Mouse (Mus musculus) hindbrain, embryonic 15.5 days (tissue): ENCODE measurements around the gene Scg5. TPM values are rescaled to one million over a fixed set of nuclear protein-coding genes. Genes with fewer than 3 reads are reported as not detected.

Experiments used
- ATAC-seq: fragments of 200-750 bp; cut with Nextera tagmentation; 2 replicates; pipeline ENCODE4 v1.8.0; 2017; ENCODE audit warnings: low read depth, moderate number of reproducible peaks, moderate TSS enrichment; ENCODE audit not compliant: low FRiP score
- H3K27ac ChIP-seq: fragments of 300-500 bp; sonication (generic); replicated peaks from 2 replicates; pipeline ENCODE4 v1.5.1; 2015; ENCODE audit warnings: mild to moderate bottlenecking, inconsistent platforms
- H3K27me3 ChIP-seq: fragments of 300-500 bp; sonication (generic); 2 replicates; pipeline ENCODE4 v1.6.1; 2015; ENCODE audit warnings: control low read depth, inconsistent platforms
- H3K36me3 ChIP-seq: fragments of 300-500 bp; sonication (generic); 2 replicates; pipeline ENCODE4 v1.6.1; 2015; ENCODE audit warnings: control low read depth, inconsistent platforms
- H3K4me1 ChIP-seq: fragments of 300-500 bp; sonication (generic); replicated peaks from 2 replicates; pipeline ENCODE4 v1.6.1; 2015; ENCODE audit warnings: control low read depth, inconsistent platforms
- H3K4me2 ChIP-seq: fragments of 300-500 bp; sonication (generic); 2 replicates; pipeline ENCODE4 v1.6.1; 2015; ENCODE audit warnings: moderate library complexity, mild to moderate bottlenecking, inconsistent platforms
- H3K4me3 ChIP-seq: fragments of 300-500 bp; sonication (generic); 2 replicates; pipeline ENCODE4 v1.5.1; 2015; ENCODE audit warnings: mild to moderate bottlenecking, inconsistent platforms
- H3K9ac ChIP-seq: fragments of 300-500 bp; sonication (generic); 2 replicates; pipeline ENCODE4 v1.6.1; 2015; ENCODE audit warnings: inconsistent platforms
- H3K9me3 ChIP-seq: fragments of 300-500 bp; sonication (generic); 2 replicates; pipeline ENCODE4 v1.6.1; 2016; ENCODE audit warnings: control low read depth, inconsistent platforms
- WGBS: fragments of 180-500 bp; shearing (Covaris S2); methylation state at CpG from one replicate; pipeline ENCODE4 v1.1.7; 2015; 5-methylcytosine and 5-hydroxymethylcytosine counted together
- polyA plus RNA-seq: library from polyadenylated mRNA; unstranded; fragments of >200 nt; fragmentation: Nextera tagmentation; extraction: Ambion mirVana; gene quantifications from 2 replicates; pipeline ENCODE4 v1.2.1, GENCODE M21; 2015

Gene Scg5
- polyA plus RNA-seq, 1 experiment from 2014 or later, result 225 TPM

- H3K4me3 ChIP-seq, result peak overlapping the region; percentile 60
- peak; percentile 93 for ATAC-seq
- no peaks in the 10 kb centered on the region for H3K27me3 ChIP-seq
- no peaks in the 10 kb centered on the region for H3K36me3 ChIP-seq
- peak overlapping the region; percentile 98 for H3K27ac ChIP-seq
- H3K9ac ChIP-seq, result peak overlapping the region; percentile 70
- no peaks in the 10 kb centered on the region for H3K9me3 ChIP-seq
- H3K4me1 ChIP-seq, result peaks cover 40% of the 10 kb centered on the region
- peak overlapping the region; percentile 69 for H3K4me2 ChIP-seq
- 7% methylated on average over 17 of the region's 17 CpGs for WGBS
Measured at GRCm38 (mm10) chr2:113828086-113828942, 607 bp downstream of the Scg5 start.

GRCm38 (mm10) chr2:113823909-113824308, 5.0 kb downstream of the Scg5 start:
- 2% methylated on average over 2 of the region's 2 CpGs for whole genome bisulfite sequencing
- Histone ChIP-seq H3K4me3 (no peak overlapping the region), H3K4me1 (peaks cover 40% of the 10 kb centered on the region), H3K9ac (no peak overlapping the region), H3K27ac (no peak overlapping the region), H3K27me3 (no peaks in the 10 kb centered on the region), H3K4me2 (no peak overlapping the region), H3K9me3 (no peaks in the 10 kb centered on the region), H3K36me3 (peaks cover 14% of the 10 kb centered on the region)
- ATAC-seq, result no peak

GRCm38 (mm10) chr2:113822367-113822766, 6.6 kb downstream of the Scg5 start:
- Histone ChIP-seq H3K27ac (no peak overlapping the region), H3K36me3 (peaks cover 16% of the 10 kb centered on the region)
- WGBS, result 91% methylated on average over 8 of the region's 8 CpGs

GRCm38 (mm10) chr2:113821176-113821734, 7.7 kb downstream of the Scg5 start:
- no peaks in the 10 kb centered on the region for H3K27me3 ChIP-seq
- H3K9me3 ChIP-seq, result no peaks in the 10 kb centered on the region
- H3K9ac ChIP-seq, result no peak overlapping the region
- no peak for ATAC-seq
- H3K4me1 ChIP-seq, result peaks cover 25% of the 10 kb centered on the region
- no peak overlapping the region for H3K4me3 ChIP-seq
- 90% methylated on average over 12 of the region's 12 CpGs for WGBS
- no peak overlapping the region for H3K27ac ChIP-seq
- H3K36me3 ChIP-seq, result peaks cover 23% of the 10 kb centered on the region
- no peak overlapping the region for H3K4me2 ChIP-seq

More at GRCm38 (mm10) chr2:113822367-113822766, 6.6 kb downstream of the Scg5 start:
- Histone ChIP-seq H3K4me2 (no peak overlapping the region), H3K4me1 (peaks cover 36% of the 10 kb centered on the region), H3K27me3 (no peaks in the 10 kb centered on the region), H3K9ac (no peak overlapping the region), H3K9me3 (no peaks in the 10 kb centered on the region), H3K4me3 (no peak overlapping the region)
- ATAC-seq, result no peak

GRCm38 (mm10) chr2:113820117-113820516, 8.8 kb downstream of the Scg5 start:
- H3K9ac ChIP-seq, result no peak overlapping the region
- H3K4me1 ChIP-seq, result peaks cover 14% of the 10 kb centered on the region
- H3K27ac ChIP-seq, result no peak overlapping the region
- no peak for ATAC-seq
- no peaks in the 10 kb centered on the region for H3K27me3 ChIP-seq
- no peak overlapping the region for H3K4me2 ChIP-seq
- peaks cover 23% of the 10 kb centered on the region for H3K36me3 ChIP-seq
- 94% methylated on average over 15 of the region's 15 CpGs for WGBS
- no peak overlapping the region for H3K4me3 ChIP-seq
- H3K9me3 ChIP-seq, result no peaks in the 10 kb centered on the region

GRCm38 (mm10) chr2:113817681-113818606, 11.0 kb downstream of the Scg5 start:
- peaks cover 23% of the 10 kb centered on the region for H3K36me3 ChIP-seq
- 65% methylated on average over 14 of the region's 14 CpGs for WGBS
- H3K27me3 ChIP-seq, result no peaks in the 10 kb centered on the region
- H3K9me3 ChIP-seq, result no peaks in the 10 kb centered on the region
- H3K4me3 ChIP-seq, result no peak overlapping the region
- ATAC-seq, result peak; percentile 68
- H3K4me2 ChIP-seq, result no peak overlapping the region
- peaks cover 5% of the 10 kb centered on the region; the same call in 1 of the 2 replicates for H3K4me1 ChIP-seq
- H3K27ac ChIP-seq, result 0 out of 2 replicates have a peak overlapping the region, but pooled peaks have one; percentile 37
- no peak overlapping the region for H3K9ac ChIP-seq

- Histone ChIP-seq H3K36me3 (peaks cover 3% of the 10 kb centered on the region; the same call in 1 of the 2 replicates), H3K4me1 (no peaks in the 10 kb centered on the region), H3K27me3 (no peaks in the 10 kb centered on the region), H3K4me2 (no peak overlapping the region), H3K4me3 (no peak overlapping the region), H3K27ac (no peak overlapping the region), H3K9ac (no peak overlapping the region), H3K9me3 (no peaks in the 10 kb centered on the region)
- no peak for ATAC-seq
- 28% methylated on average over 9 of the region's 9 CpGs for WGBS
Measured at GRCm38 (mm10) chr2:113807640-113808039, 21.3 kb downstream of the Scg5 start.

- no peak overlapping the region for H3K27ac ChIP-seq
- H3K27me3 ChIP-seq, result no peaks in the 10 kb centered on the region
- H3K4me3 ChIP-seq, result no peak overlapping the region
- H3K9ac ChIP-seq, result no peak overlapping the region
- no peak for ATAC-seq
- no peaks in the 10 kb centered on the region for H3K4me1 ChIP-seq
- H3K9me3 ChIP-seq, result no peaks in the 10 kb centered on the region
- H3K36me3 ChIP-seq, result peaks cover 3% of the 10 kb centered on the region; the same call in 1 of the 2 replicates
- 57% methylated on average over 10 of the region's 10 CpGs for WGBS
- no peak overlapping the region for H3K4me2 ChIP-seq
Measured at GRCm38 (mm10) chr2:113806851-113807577, 21.9 kb downstream of the Scg5 start.

- WGBS, result 86% methylated on average over 4 of the region's 4 CpGs
- H3K27ac ChIP-seq, result no peak overlapping the region
- H3K4me1 ChIP-seq, result no peaks in the 10 kb centered on the region
- H3K36me3 ChIP-seq, result peaks cover 3% of the 10 kb centered on the region; the same call in 1 of the 2 replicates
- ATAC-seq, result no peak
- no peak overlapping the region for H3K4me3 ChIP-seq
- H3K27me3 ChIP-seq, result no peaks in the 10 kb centered on the region
- H3K9me3 ChIP-seq, result no peaks in the 10 kb centered on the region
- H3K4me2 ChIP-seq, result no peak overlapping the region
- no peak overlapping the region for H3K9ac ChIP-seq
Measured at GRCm38 (mm10) chr2:113805765-113806164, 23.2 kb downstream of the Scg5 start.

GRCm38 (mm10) chr2:113803753-113804152, 25.2 kb downstream of the Scg5 start:
- WGBS, result 27% methylated on average over 1 of the region's 1 CpGs

GRCm38 (mm10) chr2:113800846-113801245, 28.1 kb downstream of the Scg5 start:
- Histone ChIP-seq H3K9ac (no peak overlapping the region), H3K36me3 (no peaks in the 10 kb centered on the region), H3K27me3 (no peaks in the 10 kb centered on the region), H3K27ac (no peak overlapping the region), H3K4me3 (no peak overlapping the region), H3K9me3 (no peaks in the 10 kb centered on the region), H3K4me2 (no peak overlapping the region), H3K4me1 (no peaks in the 10 kb centered on the region)
- WGBS, result 82% methylated on average over 5 of the region's 5 CpGs
- no peak for ATAC-seq

More at GRCm38 (mm10) chr2:113803753-113804152, 25.2 kb downstream of the Scg5 start:
- no peak overlapping the region for H3K4me3 ChIP-seq
- no peaks in the 10 kb centered on the region for H3K4me1 ChIP-seq
- H3K27ac ChIP-seq, result no peak overlapping the region
- ATAC-seq, result no peak
- no peak overlapping the region for H3K9ac ChIP-seq
- no peaks in the 10 kb centered on the region for H3K27me3 ChIP-seq
- H3K4me2 ChIP-seq, result no peak overlapping the region
- no peaks in the 10 kb centered on the region for H3K9me3 ChIP-seq
- no peaks in the 10 kb centered on the region for H3K36me3 ChIP-seq
